In genomic region chr17:35905587-35905986, GRCm38 (mm10) we compare ENCODE assay signal across 32 mouse cellular contexts.
"Had no signal": no experiment of that assay in that cellular context is flagged by ENCODE, and none has a peak within 500 bp of the region (broad histone marks: within the 10 kb centered on the region; RNA-seq: fewer than 3 reads in every experiment).

No protein-coding gene starts in this region.

- H3K9ac ChIP-seq: limb, embryonic 12.5 days; limb, embryonic 13.5 days; limb, embryonic 15.5 days; liver, embryonic 12.5 days; liver, embryonic 13.5 days; liver, embryonic 14.5 days; liver, embryonic 15.5 days; liver, postnatal 0 days; lung, embryonic 14.5 days; lung, embryonic 15.5 days; midbrain, embryonic 12.5 days; midbrain, embryonic 13.5 days; midbrain, embryonic 15.5 days; neural tube, embryonic 12.5 days had no signal

- H3K27ac ChIP-seq: limb, embryonic 10.5 days; limb, embryonic 12.5 days; limb, embryonic 13.5 days; limb, embryonic 15.5 days; liver, embryonic 12.5 days; liver, embryonic 13.5 days; liver, embryonic 14.5 days; liver, embryonic 15.5 days; lung, embryonic 15.5 days; macrophage; midbrain, embryonic 10.5 days; midbrain, embryonic 12.5 days; midbrain, embryonic 13.5 days; midbrain, embryonic 15.5 days; neural tube, embryonic 12.5 days had no signal

- ATAC-seq: liver, embryonic 12.5 days; liver, postnatal 0 days; lung, postnatal 0 days; midbrain, embryonic 13.5 days; midbrain, embryonic 15.5 days; midbrain, embryonic 16.5 days had no signal

- H3K27me3 ChIP-seq: limb, embryonic 12.5 days; limb, embryonic 13.5 days; limb, embryonic 15.5 days; liver, embryonic 12.5 days; liver, embryonic 13.5 days; liver, embryonic 15.5 days; lung, embryonic 15.5 days; megakaryocyte, embryonic 14.5 days; midbrain, embryonic 12.5 days; midbrain, embryonic 13.5 days; midbrain, embryonic 15.5 days; neural tube, embryonic 12.5 days had no signal

- DNase-seq: left cerebral cortex, postnatal 4 days; liver; liver, embryonic 13.5 days; liver, postnatal 0 days; lung, adult 18-20 months; lung, adult 2 months; lung, embryonic 14.5 days; lung, postnatal 10 days; lung, postnatal 14 days; lung, postnatal 36 days; lung, postnatal 4 days; midbrain, embryonic 14.5 days had no signal

- H3K4me3 ChIP-seq: limb, embryonic 10.5 days; limb, embryonic 12.5 days; limb, embryonic 13.5 days; limb, embryonic 15.5 days; liver, embryonic 12.5 days; liver, embryonic 13.5 days; liver, embryonic 15.5 days; lung, embryonic 15.5 days; megakaryocyte, embryonic 14.5 days; midbrain, embryonic 10.5 days; midbrain, embryonic 12.5 days; midbrain, embryonic 13.5 days; midbrain, embryonic 15.5 days; myocyte; neural tube, embryonic 12.5 days had no signal

- H3K4me2 ChIP-seq: limb, embryonic 12.5 days; limb, embryonic 13.5 days; limb, embryonic 15.5 days; liver, embryonic 11.5 days; liver, embryonic 12.5 days; liver, embryonic 13.5 days; liver, embryonic 15.5 days; lung, embryonic 14.5 days; lung, embryonic 15.5 days; midbrain, embryonic 11.5 days; midbrain, embryonic 12.5 days; midbrain, embryonic 13.5 days; midbrain, embryonic 15.5 days; neural tube, embryonic 12.5 days had no signal

- H3K9me3 ChIP-seq: limb, embryonic 10.5 days; limb, embryonic 12.5 days; limb, embryonic 13.5 days; limb, embryonic 15.5 days; liver, embryonic 12.5 days; liver, embryonic 13.5 days; liver, embryonic 15.5 days; lung, embryonic 15.5 days; megakaryocyte, embryonic 14.5 days; midbrain, embryonic 10.5 days; midbrain, embryonic 12.5 days; midbrain, embryonic 13.5 days; midbrain, embryonic 15.5 days; neural tube, embryonic 12.5 days had no signal
